Mouse (Mus musculus): Measurements from ENCODE around the gene Nap1l4.

GRCm38 (mm10) chr7:143463865-143464415 lies 85.0 kb downstream of the Nap1l4 start:
- TF ChIP-seq POLR2A (IDR thresholded peaks at IDR 0.05; ENCODE audit: low read depth, low read length) (no peak), CTCF (IDR thresholded peaks at IDR 0.05; ENCODE audit: extremely low read depth, insufficient read depth, insufficient read length, insufficient replicate concordance) (peak; percentile 86)
